Mouse (Mus musculus) limb, embryonic 13.5 days (tissue): ENCODE data around the gene Ppan. TPM values are rescaled to one million over a fixed set of nuclear protein-coding genes. Genes with fewer than 3 reads are reported as not detected.

Experiments
- ATAC-seq: fragments of 200-750 bp; cut with Nextera tagmentation; 2 replicates; pipeline ENCODE4 v1.8.0; 2017; ENCODE audit warnings: low read depth, moderate number of reproducible peaks, moderate TSS enrichment; ENCODE audit not compliant: low FRiP score
- H3K27ac ChIP-seq: fragments of 300-500 bp; sonication (generic); 2 replicates; pipeline ENCODE4 v1.5.1; 2015; ENCODE audit warnings: inconsistent platforms, mild to moderate bottlenecking, moderate library complexity
- H3K27me3 ChIP-seq: fragments of 300-500 bp; sonication (generic); 2 replicates; pipeline ENCODE4 v1.6.1; 2015; ENCODE audit warnings: mild to moderate bottlenecking, inconsistent platforms
- H3K36me3 ChIP-seq: fragments of 300-500 bp; sonication (generic); 2 replicates; pipeline ENCODE4 v1.6.1; 2015; ENCODE audit warnings: inconsistent platforms, mild to moderate bottlenecking, moderate library complexity
- H3K4me1 ChIP-seq: fragments of 300-500 bp; sonication (generic); 2 replicates; pipeline ENCODE4 v1.6.1; 2015; ENCODE audit warnings: inconsistent platforms
- H3K4me2 ChIP-seq: fragments of 300-500 bp; sonication (generic); replicated peaks from 2 replicates; pipeline ENCODE4 v1.6.1; 2015; ENCODE audit warnings: inconsistent platforms, mild to moderate bottlenecking, moderate library complexity
- H3K4me3 ChIP-seq: fragments of 300-500 bp; sonication (generic); 2 replicates; pipeline ENCODE4 v1.5.1; 2015; ENCODE audit warnings: moderate library complexity, mild to moderate bottlenecking, inconsistent platforms
- H3K9ac ChIP-seq: fragments of 300-500 bp; sonication (generic); 2 replicates; pipeline ENCODE4 v1.6.1; 2015; ENCODE audit warnings: mild to moderate bottlenecking, inconsistent platforms
- H3K9me3 ChIP-seq: fragments of 300-500 bp; sonication (generic); 2 replicates; pipeline ENCODE4 v1.6.1; 2016; ENCODE audit warnings: inconsistent platforms
- WGBS: fragments of 180-500 bp; shearing (Covaris S2); methylation state at CpG from one replicate; pipeline ENCODE4 v1.1.7; 2015; 5-methylcytosine and 5-hydroxymethylcytosine counted together
- polyA plus RNA-seq: library from polyadenylated mRNA; unstranded; fragments of >200 nt; fragmentation: Nextera tagmentation; extraction: Ambion mirVana; gene quantifications from 2 replicates; pipeline ENCODE4 v1.2.1, GENCODE M21; 2015

Ppan gene
- polyA plus RNA-seq, 1 experiment from 2014 or later: 85.9 TPM

DNA sequence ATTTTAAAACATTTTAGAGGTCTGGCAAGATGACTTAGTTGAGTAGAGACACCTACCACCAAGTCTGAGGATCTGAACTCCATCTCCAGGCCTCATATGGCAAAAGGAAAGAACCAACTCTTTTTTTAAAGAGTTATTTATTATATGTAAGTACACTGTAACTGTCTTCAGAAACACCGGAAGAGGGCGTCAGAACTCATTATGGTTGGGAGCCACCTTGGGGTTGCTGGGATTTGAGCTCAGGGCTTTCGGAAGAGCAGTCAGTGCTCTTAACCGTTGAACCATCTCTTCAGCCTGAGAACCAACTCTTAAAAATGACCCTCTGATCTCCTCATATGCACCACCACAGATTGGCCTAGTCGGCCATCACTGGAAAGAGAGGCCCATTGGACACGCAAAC, 784 bp upstream of the Ppan start:
- no peak overlapping the region for H3K4me3 ChIP-seq
- WGBS: 89% methylated on average over 6 of the region's 6 CpGs
- peak overlapping the region; percentile 88 for H3K4me2 ChIP-seq
- no peaks in the 10 kb centered on the region for H3K9me3 ChIP-seq
- no peak overlapping the region for H3K9ac ChIP-seq
- H3K27ac ChIP-seq: peak overlapping the region; percentile 94; the same call in 1 of the 2 replicates
- peaks cover 9% of the 10 kb centered on the region for H3K4me1 ChIP-seq
- H3K36me3 ChIP-seq: peaks cover 30% of the 10 kb centered on the region
- no peaks in the 10 kb centered on the region for H3K27me3 ChIP-seq
- no peak for ATAC-seq

DNA sequence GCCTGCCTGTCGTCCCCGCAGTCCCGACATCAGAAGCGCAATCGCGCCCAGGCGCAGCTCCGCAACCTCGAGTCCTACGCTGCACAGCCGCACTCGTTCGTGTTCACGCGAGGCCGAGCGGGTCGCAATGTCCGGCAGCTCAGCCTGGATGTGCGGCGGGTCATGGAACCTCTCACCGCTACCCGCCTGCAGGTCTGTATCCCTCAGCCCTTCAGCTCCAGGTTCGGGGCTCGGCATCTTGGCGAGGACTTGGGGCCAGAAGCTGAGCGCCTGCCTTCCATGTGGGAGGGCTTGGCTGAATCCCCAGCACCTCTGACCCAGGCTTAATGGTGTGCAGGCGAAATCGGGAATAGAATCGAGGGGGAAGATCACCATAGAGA, 401 bp downstream of the Ppan start:
- Histone ChIP-seq H3K9ac (peak overlapping the region; percentile 95), H3K4me2 (peak overlapping the region; percentile 88), H3K27me3 (no peaks in the 10 kb centered on the region), H3K9me3 (no peaks in the 10 kb centered on the region), H3K4me3 (peak overlapping the region; percentile 97), H3K27ac (peak overlapping the region; percentile 94; the same call in 1 of the 2 replicates), H3K4me1 (peaks cover 9% of the 10 kb centered on the region), H3K36me3 (peaks cover 42% of the 10 kb centered on the region)
- ATAC-seq: no peak; the same call in none of the 2 replicates
- WGBS: under 1% methylated on average over 30 of the region's 30 CpGs

DNA sequence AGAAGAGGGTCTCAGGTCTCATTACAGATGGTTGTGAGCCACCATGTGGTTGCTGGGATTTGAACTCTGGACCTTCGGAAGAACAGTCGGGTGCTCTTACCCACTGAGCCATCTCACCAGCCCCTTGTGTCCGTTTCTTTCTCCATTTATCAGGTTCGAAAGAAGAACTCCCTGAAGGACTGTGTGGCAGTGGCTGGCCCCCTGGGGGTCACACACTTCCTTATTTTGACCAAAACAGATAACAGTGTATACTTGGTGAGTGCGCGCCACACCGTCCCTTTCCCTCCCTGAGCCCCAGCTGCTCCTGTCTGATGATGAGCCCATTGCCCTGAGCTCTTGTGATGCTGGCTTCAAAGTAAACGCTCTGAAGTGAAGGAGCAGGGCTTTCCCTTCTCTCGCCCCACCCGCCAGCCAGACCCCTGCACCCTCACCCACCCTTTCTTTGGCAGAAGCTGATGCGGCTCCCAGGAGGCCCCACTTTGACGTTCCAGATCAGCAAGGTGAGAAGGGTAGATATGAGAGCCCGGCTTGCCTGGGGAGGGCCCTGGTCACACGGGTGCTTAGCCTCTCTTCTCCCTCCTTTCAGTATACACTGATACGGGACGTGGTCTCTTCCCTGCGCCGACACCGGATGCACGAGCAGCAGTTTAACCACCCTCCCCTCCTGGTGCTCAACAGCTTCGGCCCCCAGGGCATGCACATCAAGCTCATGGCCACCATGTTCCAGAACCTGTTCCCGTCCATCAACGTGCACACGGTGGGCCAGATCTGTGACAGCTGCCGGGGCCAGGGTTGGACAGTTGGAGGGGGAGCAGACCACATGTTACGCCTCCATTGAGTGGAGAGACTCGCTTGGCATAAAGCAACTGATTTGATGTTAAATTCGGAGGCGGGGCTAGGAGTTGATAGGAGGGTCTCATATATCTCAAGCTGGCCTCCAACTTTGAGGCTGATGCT, 1.5 kb downstream of the Ppan start:
- Histone ChIP-seq H3K4me1 (peaks cover 9% of the 10 kb centered on the region), H3K9me3 (no peaks in the 10 kb centered on the region), H3K27ac (no peak overlapping the region; the same call in 1 of the 2 replicates), H3K4me3 (peak overlapping the region; percentile 97), H3K9ac (peak overlapping the region; percentile 51), H3K36me3 (peaks cover 53% of the 10 kb centered on the region), H3K27me3 (no peaks in the 10 kb centered on the region), H3K4me2 (peak overlapping the region; percentile 88)
- 80% methylated on average over 29 of the region's 29 CpGs for WGBS
- no peak for ATAC-seq

DNA sequence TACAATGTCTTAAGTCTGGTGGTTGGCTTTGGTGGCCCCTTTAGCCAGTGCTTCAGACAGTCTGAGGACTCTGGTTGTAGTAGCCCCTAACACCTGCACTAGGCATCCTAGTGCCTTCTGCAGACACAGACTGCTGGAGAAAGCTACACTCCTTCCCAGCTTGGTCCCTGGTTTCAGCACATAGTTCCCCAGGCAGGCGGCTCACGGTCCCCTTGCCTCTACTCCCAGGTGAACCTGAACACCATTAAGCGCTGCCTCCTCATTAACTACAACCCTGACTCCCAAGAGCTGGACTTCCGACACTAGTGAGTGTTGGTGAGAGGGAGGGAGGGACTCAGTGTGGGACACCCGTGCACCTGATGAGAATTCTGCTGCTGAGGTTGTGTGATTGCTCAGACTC, 2.4 kb downstream of the Ppan start:
- Histone ChIP-seq H3K27ac (no peak overlapping the region), H3K9me3 (no peaks in the 10 kb centered on the region), H3K4me1 (peaks cover 9% of the 10 kb centered on the region), H3K4me2 (no peak overlapping the region), H3K9ac (no peak overlapping the region), H3K4me3 (no peak overlapping the region), H3K27me3 (no peaks in the 10 kb centered on the region), H3K36me3 (peaks cover 62% of the 10 kb centered on the region)
- 87% methylated on average over 5 of the region's 5 CpGs for WGBS
- no peak for ATAC-seq

DNA sequence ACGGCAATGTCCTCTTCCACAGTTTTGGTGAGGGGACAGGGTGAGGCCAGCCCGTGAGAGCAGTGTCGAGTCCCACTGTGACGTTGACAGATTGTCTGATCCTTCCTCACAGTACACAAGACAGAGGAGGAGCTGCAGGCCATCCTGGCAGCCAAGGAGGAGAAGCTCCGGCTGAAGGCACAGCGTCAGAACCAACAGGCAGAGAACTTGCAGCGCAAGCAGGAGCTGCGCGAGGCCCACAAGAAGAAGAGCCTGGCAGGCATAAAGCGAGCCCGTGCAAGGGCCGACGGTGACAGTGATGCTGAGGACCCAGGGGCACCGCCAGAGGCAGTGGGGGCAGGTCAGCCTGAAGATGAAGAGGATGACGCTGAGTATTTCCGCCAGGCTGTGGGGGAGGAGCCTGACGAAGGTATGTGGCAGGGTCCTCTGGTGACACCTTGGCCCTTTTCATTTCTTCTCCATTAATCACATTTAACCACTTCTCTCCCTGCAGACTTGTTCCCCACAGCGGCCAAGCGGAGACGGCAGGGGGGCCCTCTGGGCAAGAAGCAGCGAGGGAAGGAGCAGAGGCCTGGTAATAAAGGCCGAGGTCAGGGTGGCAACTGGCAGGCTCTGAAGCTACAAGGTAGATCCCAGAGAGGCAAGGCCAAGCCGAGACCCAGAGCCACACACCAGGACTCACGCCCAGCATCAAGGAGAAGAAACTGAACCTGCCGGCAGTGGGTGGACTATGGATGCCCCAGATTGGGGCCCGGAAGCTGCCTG, 3.5 kb downstream of the Ppan start:
- ATAC-seq: no peak

DNA sequence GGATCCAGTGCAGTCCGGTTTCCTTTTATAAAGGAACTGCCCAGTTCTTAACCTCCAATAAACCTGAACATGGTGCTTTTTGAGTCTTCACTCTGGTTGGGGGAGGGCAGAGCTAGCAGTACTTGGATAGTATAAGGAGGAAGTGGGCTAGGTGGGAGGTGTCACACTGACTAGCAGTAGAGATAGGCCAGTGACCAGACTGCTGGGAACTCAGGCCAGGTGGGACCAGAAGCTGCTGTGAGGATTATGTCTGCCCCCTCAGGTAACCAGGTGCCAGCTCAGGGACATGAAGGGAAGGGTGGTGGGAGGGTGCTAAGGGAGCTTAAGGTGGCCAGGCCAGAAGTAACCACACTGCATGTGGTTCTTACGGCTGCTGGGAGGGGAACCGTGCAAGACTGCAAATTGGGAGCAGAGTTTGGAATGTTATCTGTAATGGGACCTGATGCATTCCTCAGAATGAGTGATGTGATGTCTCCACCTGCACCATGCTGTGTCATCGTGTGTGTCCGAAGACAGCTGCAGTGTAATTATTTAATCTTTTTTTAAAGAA, 4.2 kb downstream of the Ppan start:
- Histone ChIP-seq H3K9ac (no peak overlapping the region), H3K4me1 (peaks cover 18% of the 10 kb centered on the region), H3K9me3 (no peaks in the 10 kb centered on the region), H3K4me3 (no peak overlapping the region), H3K27ac (no peak overlapping the region), H3K4me2 (no peak overlapping the region), H3K36me3 (peaks cover 80% of the 10 kb centered on the region), H3K27me3 (no peaks in the 10 kb centered on the region)
- 66% methylated on average over 5 of the region's 5 CpGs for WGBS
- ATAC-seq: no peak

More for the DNA sequence above, 3.5 kb downstream of the Ppan start:
- H3K4me1 ChIP-seq: peaks cover 12% of the 10 kb centered on the region
- H3K36me3 ChIP-seq: peaks cover 73% of the 10 kb centered on the region
- no peaks in the 10 kb centered on the region for H3K9me3 ChIP-seq
- no peak overlapping the region for H3K4me2 ChIP-seq
- WGBS: 75% methylated on average over 26 of the region's 26 CpGs
- no peak overlapping the region for H3K9ac ChIP-seq
- no peaks in the 10 kb centered on the region for H3K27me3 ChIP-seq
- H3K27ac ChIP-seq: no peak overlapping the region
- no peak overlapping the region for H3K4me3 ChIP-seq

DNA sequence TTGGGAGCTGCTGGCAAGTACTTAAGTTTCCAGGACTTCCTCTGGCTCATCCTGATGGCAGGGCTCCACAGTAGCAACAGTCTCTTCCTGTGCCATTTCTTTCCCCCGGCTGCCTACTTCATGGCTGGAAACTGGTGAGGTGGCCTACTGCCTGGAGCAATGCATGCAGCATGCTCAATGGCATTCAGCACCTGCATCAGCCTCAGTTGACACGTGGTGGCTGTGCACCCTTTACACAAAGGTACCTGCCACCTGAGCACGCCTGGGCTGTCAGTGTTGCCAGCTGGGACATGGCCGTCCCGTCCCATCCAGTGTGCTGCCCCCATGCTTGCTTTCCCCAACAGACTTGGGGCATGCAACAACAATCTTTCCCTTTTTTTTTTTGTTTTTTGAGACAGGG, 5.1 kb downstream of the Ppan start:
- ATAC-seq: no peak
- 59% methylated on average over 5 of the region's 5 CpGs for WGBS
- peaks cover 26% of the 10 kb centered on the region for H3K4me1 ChIP-seq
- no peak overlapping the region for H3K4me3 ChIP-seq
- peak overlapping the region; percentile 15; the same call in 1 of the 2 replicates for H3K27ac ChIP-seq
- no peak overlapping the region for H3K9ac ChIP-seq
- peaks cover 81% of the 10 kb centered on the region for H3K36me3 ChIP-seq
- H3K27me3 ChIP-seq: no peaks in the 10 kb centered on the region
- no peak overlapping the region for H3K4me2 ChIP-seq
- H3K9me3 ChIP-seq: no peaks in the 10 kb centered on the region

DNA sequence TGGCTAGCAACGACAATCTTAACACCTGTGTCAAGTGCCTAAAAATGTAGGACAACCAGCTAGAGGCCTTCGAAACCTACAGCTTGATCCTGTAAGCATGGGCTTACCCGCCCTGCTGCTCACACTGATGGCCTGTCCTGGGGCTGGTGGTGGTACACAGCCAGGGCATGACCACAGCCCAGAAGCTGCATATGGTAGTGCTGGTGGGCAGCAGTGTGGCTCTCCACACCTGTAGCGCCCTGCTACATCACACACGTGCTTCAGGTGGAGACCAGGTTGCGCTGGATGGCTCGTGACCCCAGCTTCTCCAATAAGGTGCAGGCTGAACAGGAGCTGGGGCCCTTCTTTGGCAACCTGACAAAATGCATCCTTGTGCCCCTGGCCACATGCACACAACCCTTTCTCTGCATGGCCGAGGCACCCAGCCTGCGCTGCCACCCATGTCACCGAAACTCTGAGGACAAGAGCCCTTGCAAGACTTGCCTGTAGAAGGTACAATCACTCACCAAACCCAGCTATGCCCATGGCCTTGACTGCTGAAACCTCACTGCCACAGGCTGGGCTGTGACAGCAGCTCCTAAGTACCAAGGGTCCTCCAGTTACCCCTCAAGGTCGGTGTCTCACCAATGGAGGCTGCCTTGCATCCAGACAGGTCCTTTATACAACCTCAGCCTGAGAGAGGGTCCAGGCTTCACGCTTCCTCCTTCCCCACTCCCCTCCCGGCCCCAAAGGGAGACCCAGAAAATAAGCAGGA, 5.8 kb downstream of the Ppan start:
- no peak for ATAC-seq
- Histone ChIP-seq H3K27ac (no peak overlapping the region), H3K4me2 (no peak overlapping the region), H3K9ac (no peak overlapping the region), H3K36me3 (peaks cover 81% of the 10 kb centered on the region), H3K4me1 (peaks cover 27% of the 10 kb centered on the region), H3K9me3 (no peaks in the 10 kb centered on the region), H3K4me3 (no peak overlapping the region), H3K27me3 (no peaks in the 10 kb centered on the region)
- 86% methylated on average over 13 of the region's 13 CpGs for WGBS

DNA sequence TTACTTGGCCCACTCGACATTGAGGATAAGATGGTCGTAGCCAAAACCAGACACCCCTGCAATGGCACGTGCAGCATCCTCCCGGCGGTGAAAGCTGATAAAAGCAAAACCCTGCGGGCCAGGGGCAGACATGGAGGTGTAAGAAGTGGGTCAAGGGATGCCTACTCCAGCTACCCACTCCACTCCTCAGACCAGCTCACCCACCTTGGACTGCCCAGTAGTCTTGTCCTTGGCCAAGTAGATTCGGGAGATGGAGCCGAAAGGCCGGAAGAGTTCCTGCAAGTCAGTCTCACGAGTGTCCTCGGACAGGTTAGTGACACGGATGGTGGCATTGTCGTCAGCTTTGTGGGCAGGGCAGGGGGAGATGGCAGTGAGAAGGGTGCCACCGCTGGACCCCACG, 6.7 kb downstream of the Ppan start:
- H3K4me2 ChIP-seq: no peak overlapping the region
- H3K4me1 ChIP-seq: peaks cover 24% of the 10 kb centered on the region
- ATAC-seq: no peak
- H3K36me3 ChIP-seq: peaks cover 77% of the 10 kb centered on the region
- H3K9me3 ChIP-seq: no peaks in the 10 kb centered on the region
- no peak overlapping the region for H3K4me3 ChIP-seq
- H3K27me3 ChIP-seq: no peaks in the 10 kb centered on the region
- no peak overlapping the region for H3K27ac ChIP-seq
- WGBS: 93% methylated on average over 15 of the region's 15 CpGs
- no peak overlapping the region for H3K9ac ChIP-seq

DNA sequence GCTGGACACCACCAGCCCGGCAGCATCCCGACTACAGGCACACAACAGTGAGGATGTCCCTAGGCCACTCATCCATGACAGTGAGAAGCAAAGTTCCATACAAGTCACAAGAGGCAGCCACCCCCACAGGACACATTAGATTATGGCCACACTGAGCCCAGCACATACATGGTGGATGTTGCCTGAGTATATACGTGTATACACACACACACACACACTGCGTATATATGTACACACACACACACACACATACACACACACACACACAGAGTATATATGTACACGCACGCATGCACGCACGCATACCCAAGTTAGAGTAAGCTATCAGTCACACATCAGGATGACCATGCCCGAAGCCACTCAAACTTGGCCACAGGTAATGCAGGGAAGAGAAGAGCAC, 7.4 kb downstream of the Ppan start:
- Histone ChIP-seq H3K4me2 (no peak overlapping the region), H3K4me1 (peaks cover 21% of the 10 kb centered on the region), H3K4me3 (no peak overlapping the region), H3K9me3 (no peaks in the 10 kb centered on the region), H3K9ac (no peak overlapping the region), H3K27ac (no peak overlapping the region), H3K36me3 (peaks cover 69% of the 10 kb centered on the region), H3K27me3 (no peaks in the 10 kb centered on the region)
- WGBS: 93% methylated on average over 9 of the region's 9 CpGs
- no peak for ATAC-seq

DNA sequence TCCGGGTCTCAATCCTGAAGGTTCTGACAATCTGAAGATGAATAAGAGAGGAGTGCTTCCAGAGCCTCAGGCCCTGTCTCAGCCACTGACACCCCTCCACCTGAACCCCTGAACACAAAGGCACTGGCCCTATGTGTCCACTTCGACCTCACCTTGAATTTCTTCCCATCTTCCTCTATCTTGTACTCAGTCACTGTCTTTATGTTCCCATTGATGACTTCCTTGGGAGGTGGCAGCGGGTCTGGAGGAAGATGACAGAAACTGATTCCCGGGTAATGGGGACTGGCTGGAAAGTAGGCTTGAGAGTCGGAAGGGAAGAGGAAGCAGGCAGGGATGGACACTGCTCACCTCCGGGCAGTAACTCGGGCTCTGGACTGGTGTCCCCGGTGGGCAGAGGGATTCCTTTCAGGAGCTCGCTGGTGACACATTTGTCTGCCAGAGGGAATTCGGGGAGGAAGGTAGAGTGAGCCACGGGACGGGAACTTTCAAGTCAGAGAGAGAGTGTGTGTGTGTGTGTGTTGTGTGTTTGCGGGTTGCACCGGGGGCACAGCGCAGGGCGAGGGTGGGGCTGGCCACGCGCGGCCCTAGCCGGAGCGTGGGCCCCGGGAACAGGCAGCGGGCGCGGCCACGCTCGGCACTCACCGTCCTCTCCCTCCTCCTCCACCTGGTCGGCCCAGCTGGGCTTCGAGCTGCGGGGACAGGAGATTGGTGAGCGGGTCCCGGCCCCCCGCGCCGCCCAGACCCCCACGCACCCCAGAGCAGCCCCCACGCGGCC, 9.9 kb downstream of the Ppan start:
- Histone ChIP-seq H3K27ac (peak overlapping the region; percentile 44; the same call in 1 of the 2 replicates), H3K4me1 (peaks cover 21% of the 10 kb centered on the region)

More for the DNA sequence above, 9.9 kb downstream of the Ppan start:
- Histone ChIP-seq H3K36me3 (peaks cover 44% of the 10 kb centered on the region), H3K4me2 (peak overlapping the region; percentile 94), H3K9ac (peak overlapping the region; percentile 96), H3K4me3 (peak overlapping the region; percentile 93), H3K27me3 (no peaks in the 10 kb centered on the region), H3K9me3 (no peaks in the 10 kb centered on the region)
- ATAC-seq: peak; percentile 57
- 4% methylated on average over 38 of the region's 39 CpGs for WGBS
